Mouse (Mus musculus) lung, adult 2 months (tissue): ENCODE results near the gene Casp6.

ENCODE experiments used
- CTCF ChIP-seq: fragments of 200-500 bp; IDR thresholded peaks from 2 replicates; pipeline ENCODE4 v1.5.1; 2011; ENCODE audit warnings: mild to moderate bottlenecking, low read length, control low read depth; ENCODE audit not compliant: insufficient read depth
- POLR2A ChIP-seq: fragments of 200-500 bp; IDR thresholded peaks from 2 replicates; pipeline ENCODE4 v1.6.1; 2011; ENCODE audit warnings: low read depth, mild to moderate bottlenecking, control low read depth, low read length, borderline replicate concordance; ENCODE audit errors: extremely low read depth

DNA sequence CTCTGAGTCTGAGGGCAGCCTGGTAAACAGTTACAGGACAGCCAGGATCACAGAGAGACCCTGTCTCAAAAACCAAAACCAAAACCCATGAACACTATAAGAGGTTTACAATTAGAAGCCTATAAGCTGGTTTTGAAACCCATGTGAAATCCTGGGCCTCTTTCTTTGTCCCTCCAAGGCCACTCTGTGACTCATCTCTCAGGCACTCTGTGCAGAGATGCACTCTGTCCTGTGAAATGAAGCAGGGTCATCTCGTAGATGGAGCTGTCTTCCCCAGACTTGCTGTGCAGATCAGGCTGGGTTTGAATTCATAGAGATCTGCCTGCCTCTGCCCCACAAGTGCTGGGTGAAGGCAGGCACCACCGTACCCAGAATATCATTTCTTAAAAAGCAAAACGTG is 16.2 kb downstream of the Casp6 start:
- TF ChIP-seq CTCF (no peak), POLR2A (no peak)
